Mouse (Mus musculus) stomach, adult 2 months (tissue): ENCODE measurements around the gene Ceacam13. TPM values are rescaled to one million over a fixed set of nuclear protein-coding genes. Genes with fewer than 3 reads are reported as not detected.

Experiments
- polyA plus RNA-seq: library from polyadenylated mRNA; depleted of rRNA; stranded (reverse); fragments of >200 nt; gene quantifications from 2 replicates; pipeline ENCODE4 v1.2.3, GENCODE M21; 2012; rRNA removed

Gene Ceacam13
- polyA plus RNA-seq: not detected in 2 replicates

GRCm38 (mm10) chr7:18009589-18009988, at the start of gene Ceacam13:
Gene Ceacam13 (plus strand): TSS chr7:18009889.

DNA sequence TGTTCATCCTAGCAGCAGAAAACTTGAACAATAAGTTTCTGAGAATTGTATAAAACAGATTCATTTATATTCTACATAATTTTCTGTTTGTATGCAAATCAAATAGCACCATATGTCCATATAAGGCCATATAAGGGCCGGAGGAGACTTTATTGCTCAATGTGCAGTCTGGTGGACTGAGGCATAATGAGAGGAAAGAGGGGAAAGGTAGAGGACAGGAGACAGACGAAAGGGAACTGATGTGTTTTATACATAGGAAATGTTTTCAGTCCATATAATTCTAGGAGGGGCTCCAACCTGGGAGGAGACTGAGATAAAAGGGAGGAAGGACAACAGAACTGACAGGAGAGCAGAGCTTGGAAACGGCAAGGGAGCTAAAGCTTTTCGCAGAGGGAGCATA, 37.9 kb upstream of the Ceacam13 start, which contains the start of gene Ceacam11:
Ceacam11 (plus strand) TSS at position 301 of the 400 bp plus-strand sequence.

DNA sequence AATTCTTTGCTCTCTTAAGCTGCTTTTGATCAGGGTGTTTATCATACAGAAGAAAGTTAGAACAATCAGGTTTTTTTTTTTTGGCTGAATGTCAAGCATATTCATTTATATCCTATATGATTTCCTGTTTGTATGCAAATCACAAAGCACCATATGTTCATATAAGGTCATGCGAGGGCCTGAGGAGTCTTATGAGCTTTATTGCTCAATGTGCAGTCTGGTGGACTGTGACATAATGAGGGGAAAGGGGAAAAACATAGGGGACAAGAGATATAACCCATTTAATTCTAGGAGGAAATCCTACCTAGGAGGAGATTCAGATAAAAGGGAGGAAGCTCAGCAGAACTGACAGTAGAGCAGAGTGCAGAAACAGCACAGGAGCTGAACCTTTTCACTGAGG, 55.9 kb downstream of the Ceacam13 start, which contains the start of gene Ceacam12:
Ceacam12 (plus strand) TSS at position 301 of the 400 bp plus-strand sequence.

Other genes starting within 250 kb of the Ceacam13 start
- not detected in 2 replicates for gene Ceacam14, start 197.3 kb upstream of the Ceacam13 start, polyA plus RNA-seq
- not detected in 2 replicates for gene Gm5155, start 138.1 kb upstream of the Ceacam13 start, polyA plus RNA-seq
- not detected in 2 replicates for gene Ceacam11, start 37.8 kb upstream of the Ceacam13 start, polyA plus RNA-seq
- not detected in 2 replicates for gene Ceacam12, start 56.0 kb downstream of the Ceacam13 start, polyA plus RNA-seq
- not detected in 2 replicates for gene Igfl3, start 166.6 kb downstream of the Ceacam13 start, polyA plus RNA-seq
- 0.03 TPM in 1 of 2 replicates, not detected in the other for gene Mill1, start 235.5 kb downstream of the Ceacam13 start, polyA plus RNA-seq